Mouse (Mus musculus) heart, adult 2 months (tissue): ENCODE measurements at regions not wholly inside any gene's neighbourhood (a gene's known extent, or its start where the extent isn't known, plus 50 kb on each side); places are given as distances from the start of the nearest gene placed in this dataset.
A peak's percentile ranks its signal among the peaks of the same experiment; 100 is the strongest.

Experiments used
- DNase-seq, 2 experiments: peaks; one replicate each; pipeline ENCODE4 v3.0.0; 2021
- H3K27ac ChIP-seq: fragments of 200-600 bp; 2 replicates; pipeline ENCODE4 v1.8.1; 2022
- H3K27me3 ChIP-seq: fragments of 200-500 bp; 2 replicates; pipeline ENCODE4 v1.6.1; 2012; ENCODE audit warnings: mild to moderate bottlenecking, low read length, inconsistent platforms, mixed read lengths; ENCODE audit not compliant: control insufficient read depth, insufficient read depth
- H3K36me3 ChIP-seq: fragments of 200-500 bp; 2 replicates; pipeline ENCODE4 v1.6.1; 2012; ENCODE audit warnings: low read length, inconsistent platforms; ENCODE audit not compliant: control insufficient read depth, insufficient read depth
- H3K4me1 ChIP-seq: fragments of 200-500 bp; 2 replicates; pipeline ENCODE4 v1.6.1; 2011; ENCODE audit warnings: low read length; ENCODE audit not compliant: control insufficient read depth, insufficient read depth
- H3K4me3 ChIP-seq: fragments of 200-600 bp; 2 replicates; pipeline ENCODE4 v1.8.1; 2022
- H3K79me2 ChIP-seq: fragments of 200-500 bp; replicated peaks from 2 replicates; pipeline ENCODE4 v1.6.1; 2012; ENCODE audit warnings: mild to moderate bottlenecking, inconsistent platforms, low read length, moderate library complexity, mixed read lengths; ENCODE audit not compliant: control insufficient read depth, insufficient read depth
- H3K9ac ChIP-seq: fragments of 200-500 bp; 2 replicates; pipeline ENCODE4 v1.6.1; 2012; ENCODE audit warnings: low read depth, mild to moderate bottlenecking, control low read depth, inconsistent platforms, low read length, mixed read lengths
- CTCF ChIP-seq: fragments of 200-600 bp; IDR thresholded peaks from 2 replicates; pipeline ENCODE4 v1.8.1; 2022; ENCODE audit warnings: antibody characterized with exemption, mild to moderate bottlenecking, moderate library complexity
- EP300 ChIP-seq: fragments of 200-500 bp; IDR thresholded peaks from 2 replicates; pipeline ENCODE4 v1.6.1; 2011; ENCODE audit warnings: low read depth, low read length, control low read depth; ENCODE audit not compliant: insufficient read depth
- POLR2A ChIP-seq: fragments of 200-500 bp; IDR thresholded peaks from 2 replicates; pipeline ENCODE4 v1.6.1; 2011; ENCODE audit warnings: mild to moderate bottlenecking, low read depth, low read length, control low read depth; ENCODE audit not compliant: insufficient read depth
- WGBS: fragments of 180-500 bp; shearing (Covaris S2); methylation state at CpG from one replicate; pipeline ENCODE4 v1.1.7; 2018; 5-methylcytosine and 5-hydroxymethylcytosine counted together
- intact Hi-C: fragments of 180-260 bp; cut with DNase I; formaldehyde crosslinking; loops from one replicate; pipeline ENCODE4 v1.15.1; 2025

DNA sequence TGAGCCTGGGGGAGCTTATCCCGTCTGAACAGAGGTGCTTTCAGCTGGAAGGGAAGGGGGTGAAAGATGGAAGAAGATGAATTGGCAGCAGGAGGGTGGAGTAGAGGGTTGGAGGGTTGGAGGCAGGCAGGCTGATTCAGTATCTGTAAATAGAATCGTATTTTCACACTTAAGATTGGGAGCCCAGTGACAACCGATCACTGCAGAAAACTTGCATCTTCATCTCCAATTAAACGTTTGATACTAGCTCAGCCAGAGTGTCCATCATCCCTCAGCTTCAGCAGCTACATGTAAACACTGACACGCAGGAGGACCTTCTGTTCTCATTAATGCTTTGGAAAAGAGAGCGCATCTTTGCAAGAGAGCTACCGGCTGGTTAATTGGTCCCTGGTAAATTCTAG is 67.2 kb upstream of the Gramd1b start:
- DNase-seq: no peak
- Histone ChIP-seq H3K4me1 (no peaks in the 10 kb centered on the region), H3K27me3 (no peaks in the 10 kb centered on the region), H3K4me3 (no peak overlapping the region), H3K36me3 (no peaks in the 10 kb centered on the region), H3K27ac (no peak overlapping the region), H3K9ac (no peak overlapping the region), H3K79me2 (no peaks in the 10 kb centered on the region)
- TF ChIP-seq EP300: no peak
- TF ChIP-seq CTCF: no peak
- TF ChIP-seq POLR2A: no peak
- WGBS: 73% methylated on average over 7 of the region's 7 CpGs
- intact Hi-C loops: no loop called here

DNA sequence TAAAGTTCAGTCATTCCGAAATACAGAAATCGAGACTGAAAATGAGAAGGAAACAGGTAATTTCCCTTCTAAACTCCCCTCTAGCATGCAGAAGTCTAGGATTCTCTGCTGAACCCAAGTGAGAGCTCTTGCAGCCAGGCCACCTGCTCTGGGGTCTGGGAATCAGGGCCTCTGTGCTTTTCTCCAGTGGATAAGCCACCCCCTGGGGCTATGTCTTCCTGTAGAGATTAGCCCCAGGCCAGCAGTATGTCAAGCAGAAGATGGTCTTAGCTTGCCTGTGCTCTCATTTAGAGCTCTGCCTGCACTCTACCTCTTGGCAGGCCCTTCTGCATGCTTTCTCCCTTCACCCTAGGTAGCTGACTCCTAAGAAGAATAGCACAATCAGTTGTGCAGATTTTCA is 56.2 kb upstream of the Gramd1b start:
- Histone ChIP-seq H3K36me3 (no peaks in the 10 kb centered on the region), H3K27ac (no peak overlapping the region), H3K9ac (no peak overlapping the region), H3K27me3 (no peaks in the 10 kb centered on the region), H3K4me3 (no peak overlapping the region), H3K79me2 (no peaks in the 10 kb centered on the region), H3K4me1 (no peaks in the 10 kb centered on the region)
- intact Hi-C loops: no loop called here
- no peak for TF ChIP-seq CTCF
- TF ChIP-seq EP300: no peak
- TF ChIP-seq POLR2A: no peak
- DNase-seq: no peak
- WGBS: 75% methylated on average over 2 of the region's 2 CpGs

DNA sequence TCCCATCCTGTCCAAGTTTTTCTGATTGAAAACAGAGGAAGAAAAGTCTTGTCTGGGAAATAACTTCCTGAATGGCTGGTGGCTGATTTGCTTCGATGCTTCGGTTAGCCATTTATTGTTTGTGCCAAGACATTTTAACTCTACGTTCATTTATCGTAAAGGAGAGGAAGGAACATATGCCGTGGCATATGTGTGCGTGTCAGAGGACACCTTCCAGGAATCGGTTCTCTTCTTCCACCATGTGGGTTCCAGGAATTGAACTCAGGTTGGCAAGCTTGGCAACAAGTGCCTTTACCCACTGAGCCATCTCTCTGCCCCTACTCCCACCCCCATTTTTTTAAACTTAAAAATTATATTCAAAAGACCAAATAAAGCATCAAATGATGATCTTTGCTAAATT is 55.4 kb upstream of the Gramd1b start:
- H3K79me2 ChIP-seq: no peaks in the 10 kb centered on the region
- no peak overlapping the region for H3K9ac ChIP-seq
- no peaks in the 10 kb centered on the region for H3K27me3 ChIP-seq
- no peak overlapping the region for H3K4me3 ChIP-seq
- no peaks in the 10 kb centered on the region for H3K36me3 ChIP-seq
- WGBS: 55% methylated on average over 7 of the region's 7 CpGs
- TF ChIP-seq CTCF: no peak
- no peak for TF ChIP-seq EP300
- TF ChIP-seq POLR2A: no peak
- intact Hi-C loops: no loop called here
- no peak for DNase-seq
- no peak overlapping the region for H3K27ac ChIP-seq
- H3K4me1 ChIP-seq: no peaks in the 10 kb centered on the region

DNA sequence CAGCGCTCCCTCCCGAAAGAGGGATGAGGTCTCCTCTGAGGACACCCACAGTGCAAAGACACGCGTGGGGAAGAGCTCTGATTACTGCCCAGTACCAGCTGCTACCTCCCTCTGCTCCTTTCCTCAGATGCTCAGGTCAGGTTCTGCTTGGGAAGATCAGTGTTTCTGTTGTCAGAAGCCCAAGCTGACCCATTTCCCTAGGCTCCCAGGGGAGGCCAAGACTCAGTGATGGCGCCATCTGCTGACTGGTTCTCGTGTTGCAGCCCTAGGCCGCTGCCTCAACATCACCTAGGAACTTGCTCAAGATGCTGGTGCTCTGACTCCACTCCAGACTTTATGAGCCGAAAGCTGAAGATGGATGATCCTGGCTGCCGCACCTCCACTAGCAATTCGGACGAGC is 52.4 kb upstream of the Gramd1b start:
- TF ChIP-seq POLR2A (no peak), CTCF (peak; percentile 83), EP300 (0 out of 2 replicates have a peak, but pooled peaks have one; percentile 40)
- Histone ChIP-seq H3K36me3 (no peaks in the 10 kb centered on the region), H3K4me1 (no peaks in the 10 kb centered on the region), H3K4me3 (no peak overlapping the region), H3K79me2 (no peaks in the 10 kb centered on the region), H3K9ac (no peak overlapping the region), H3K27ac (no peak overlapping the region), H3K27me3 (no peaks in the 10 kb centered on the region)
- DNase-seq: peak; percentile 66 to 83
- WGBS: 56% methylated on average over 11 of the region's 11 CpGs
- intact Hi-C loops: loop anchor here (1.0 to 5.0 kb wide), 2 partner anchors 131 to 168 kb away; no protein-coding TSS in a partner anchor

DNA sequence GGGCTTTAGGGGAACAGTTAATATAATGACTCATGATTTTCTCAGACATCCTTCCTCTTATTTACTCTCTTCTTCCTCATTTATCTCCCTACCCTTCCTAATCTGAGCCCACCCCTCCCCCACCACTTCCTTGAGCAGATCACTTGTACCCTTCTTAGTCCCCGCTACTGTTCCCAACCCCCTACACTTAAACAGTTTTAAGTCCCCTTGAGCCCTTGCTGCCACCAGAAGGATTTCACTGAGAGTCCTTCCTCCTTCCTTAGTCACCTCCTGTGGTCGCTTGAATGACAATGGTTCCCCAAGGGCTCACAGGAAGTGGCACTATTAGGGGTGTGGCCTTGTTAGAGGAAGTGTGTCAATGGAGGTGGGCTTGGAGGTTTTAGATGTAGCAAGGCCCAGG is 50.7 kb upstream of the Gramd1b start:
- H3K4me1 ChIP-seq: no peaks in the 10 kb centered on the region
- H3K79me2 ChIP-seq: no peaks in the 10 kb centered on the region
- H3K4me3 ChIP-seq: no peak overlapping the region
- H3K27ac ChIP-seq: no peak overlapping the region
- no peak overlapping the region for H3K9ac ChIP-seq
- intact Hi-C loops: loop anchor here (5.0 kb wide), 1 partner anchor 130 kb away; no protein-coding TSS in a partner anchor
- H3K36me3 ChIP-seq: no peaks in the 10 kb centered on the region
- DNase-seq: peak in 1 of 2 experiments; percentile 44
- 49% methylated on average over 2 of the region's 2 CpGs for WGBS
- TF ChIP-seq EP300 (no peak), CTCF (no peak), POLR2A (no peak)
- no peaks in the 10 kb centered on the region for H3K27me3 ChIP-seq
